Mouse (Mus musculus) adipocyte (in vitro differentiated cells): Measurements from ENCODE around the gene Zc3h15.
A peak's percentile ranks its signal among the peaks of the same experiment; 100 is the strongest.
"Not testable (repeated sequence)": the region's sequence is repeated elsewhere in the genome, so short reads cannot be mapped to it uniquely, and the experiment has no call there.

Source experiments
- DNase-seq: peaks from one replicate; pipeline ENCODE4 v3.0.0-alpha.2; 2016; ENCODE audit warnings: low spot score

Zc3h15 gene

GRCm38 (mm10) chr2:83674421-83674820 is 30.2 kb downstream of the Zc3h15 start:
- DNase-seq = no peak

- no peak for DNase-seq
Measured at GRCm38 (mm10) chr2:83674896-83675295, 30.7 kb downstream of the Zc3h15 start.

- peak; percentile 18 for DNase-seq
Measured at GRCm38 (mm10) chr2:83675681-83676080, 31.4 kb downstream of the Zc3h15 start.

- DNase-seq = no peak
Measured at GRCm38 (mm10) chr2:83676226-83676870, 32.1 kb downstream of the Zc3h15 start.

- DNase-seq = no peak
Measured at GRCm38 (mm10) chr2:83681332-83681731, 37.1 kb downstream of the Zc3h15 start.

GRCm38 (mm10) chr2:83681785-83682184 is 37.5 kb downstream of the Zc3h15 start:
- DNase-seq = no peak

GRCm38 (mm10) chr2:83682282-83682681 is 38.0 kb downstream of the Zc3h15 start:
- DNase-seq = no peak

GRCm38 (mm10) chr2:83683731-83684519 is 39.7 kb downstream of the Zc3h15 start:
- DNase-seq = no peak

GRCm38 (mm10) chr2:83684691-83685090 is 40.5 kb downstream of the Zc3h15 start:
- DNase-seq = no peak

- DNase-seq = no peak
Measured at GRCm38 (mm10) chr2:83690372-83690771, 46.1 kb downstream of the Zc3h15 start.

GRCm38 (mm10) chr2:83692651-83693545 is 48.7 kb downstream of the Zc3h15 start:
- no peak for DNase-seq

- DNase-seq = no peak
Measured at GRCm38 (mm10) chr2:83694061-83694460, 49.8 kb downstream of the Zc3h15 start.

GRCm38 (mm10) chr2:83695345-83696247 is 51.4 kb downstream of the Zc3h15 start:
- DNase-seq = no peak

GRCm38 (mm10) chr2:83698484-83698883 is 54.2 kb downstream of the Zc3h15 start:
- no peak for DNase-seq

- no peak for DNase-seq
Measured at GRCm38 (mm10) chr2:83699324-83699723, 55.1 kb downstream of the Zc3h15 start.

- DNase-seq = no peak
Measured at GRCm38 (mm10) chr2:83700667-83701066, 56.4 kb downstream of the Zc3h15 start.

- no peak for DNase-seq
Measured at GRCm38 (mm10) chr2:83702411-83702810, 58.2 kb downstream of the Zc3h15 start.

- DNase-seq = no peak
Measured at GRCm38 (mm10) chr2:83705580-83706158, 61.4 kb downstream of the Zc3h15 start.

- DNase-seq = no peak
Measured at GRCm38 (mm10) chr2:83709896-83710524, 65.8 kb downstream of the Zc3h15 start.

- not testable (repeated sequence) for DNase-seq
Measured at GRCm38 (mm10) chr2:83713281-83713680, 69.0 kb downstream of the Zc3h15 start.

- no peak for DNase-seq
Measured at GRCm38 (mm10) chr2:83713946-83714345, 69.7 kb downstream of the Zc3h15 start.
